Mouse (Mus musculus): ENCODE results near the gene Elf4.

Gene Elf4

GRCm38 (mm10) chrX:48462754-48463507 is at the start of gene Elf4:
Gene Elf4, minus strand, starts transcription at chrX:48463132.
- in situ Hi-C loops (cut with MseI, MboI), result no loop called here

DNA sequence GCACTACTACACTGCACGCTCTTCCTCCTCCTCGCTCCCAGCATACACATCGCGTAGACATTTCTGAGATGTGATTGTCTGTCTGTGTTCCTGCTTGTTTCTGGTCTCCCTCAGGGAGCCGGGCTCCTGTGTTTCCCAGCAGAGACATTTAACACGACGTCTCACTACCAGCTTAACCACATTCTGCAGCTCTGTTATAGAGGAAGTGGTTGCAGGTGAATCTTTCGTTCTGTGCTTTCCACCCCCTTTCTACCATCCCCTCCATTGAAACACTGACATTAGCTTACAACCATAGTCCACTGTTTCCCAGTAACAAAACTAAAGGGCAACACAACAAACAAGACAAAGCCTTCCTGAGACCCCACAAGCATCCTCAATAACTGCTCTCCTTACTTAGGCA is 30.8 kb upstream of the Elf4 start:
- in situ Hi-C loops (cut with MseI, MboI), result no loop called here

- in situ Hi-C loops (cut with MseI, MboI), result no loop called here
Observed at GRCm38 (mm10) chrX:48481687-48482086, 18.8 kb upstream of the Elf4 start.

- in situ Hi-C loops (cut with MseI, MboI), result no loop called here
Observed at GRCm38 (mm10) chrX:48481095-48481494, 18.2 kb upstream of the Elf4 start.

GRCm38 (mm10) chrX:48467355-48467946 is 4.5 kb upstream of the Elf4 start:
- in situ Hi-C loops (cut with MseI, MboI), result no loop called here

DNA sequence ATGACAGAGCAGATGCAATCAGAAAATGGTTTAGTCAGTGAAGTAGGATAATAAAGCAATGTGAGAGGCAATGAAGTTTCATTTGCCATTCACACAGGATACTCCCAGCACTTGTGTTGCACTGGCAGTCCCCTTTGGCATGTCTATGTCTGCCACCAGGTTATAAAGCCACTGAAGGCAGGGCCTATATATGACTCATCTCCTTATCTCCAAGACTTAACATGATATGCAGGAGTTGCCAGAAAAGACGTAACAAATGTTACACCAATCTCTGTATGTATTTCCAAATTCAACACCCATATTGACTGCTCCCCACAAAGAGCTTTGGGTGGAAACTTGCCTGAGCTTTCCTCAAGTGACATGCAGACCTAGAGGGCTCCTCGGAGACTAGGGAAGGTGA is 3.2 kb upstream of the Elf4 start:
- in situ Hi-C loops (cut with MseI, MboI), result no loop called here

GRCm38 (mm10) chrX:48464436-48464835 is 1.5 kb upstream of the Elf4 start:
- in situ Hi-C loops (cut with MseI, MboI), result no loop called here

DNA sequence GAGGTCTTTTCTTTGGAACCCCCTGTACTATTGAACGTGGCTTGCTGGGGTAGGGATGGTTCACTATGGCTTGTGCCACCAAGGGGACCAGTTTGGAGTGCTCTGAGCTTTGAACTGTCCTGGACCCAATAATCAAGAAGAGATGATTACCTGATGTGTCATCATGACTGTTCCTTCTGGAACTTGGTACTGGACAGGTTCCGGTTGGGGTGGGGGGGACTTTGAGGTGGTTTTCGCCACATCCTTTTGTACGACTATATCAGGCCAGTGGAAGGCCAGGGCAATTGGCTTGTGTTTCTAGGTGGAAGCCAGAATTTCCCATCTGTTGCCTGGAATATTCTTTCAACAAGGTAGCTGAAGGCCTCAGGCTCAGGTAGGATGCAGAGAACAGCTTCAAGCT is 704 bp upstream of the Elf4 start:
- in situ Hi-C loops (cut with MseI, MboI), result no loop called here

- in situ Hi-C loops (cut with MseI, MboI), result no loop called here
Observed at GRCm38 (mm10) chrX:48462297-48462696, 635 bp downstream of the Elf4 start.

GRCm38 (mm10) chrX:48461006-48461405 is 1.9 kb downstream of the Elf4 start:
- in situ Hi-C loops (cut with MseI, MboI), result no loop called here

GRCm38 (mm10) chrX:48460496-48460895 is 2.4 kb downstream of the Elf4 start:
- in situ Hi-C loops (cut with MseI, MboI), result no loop called here

DNA sequence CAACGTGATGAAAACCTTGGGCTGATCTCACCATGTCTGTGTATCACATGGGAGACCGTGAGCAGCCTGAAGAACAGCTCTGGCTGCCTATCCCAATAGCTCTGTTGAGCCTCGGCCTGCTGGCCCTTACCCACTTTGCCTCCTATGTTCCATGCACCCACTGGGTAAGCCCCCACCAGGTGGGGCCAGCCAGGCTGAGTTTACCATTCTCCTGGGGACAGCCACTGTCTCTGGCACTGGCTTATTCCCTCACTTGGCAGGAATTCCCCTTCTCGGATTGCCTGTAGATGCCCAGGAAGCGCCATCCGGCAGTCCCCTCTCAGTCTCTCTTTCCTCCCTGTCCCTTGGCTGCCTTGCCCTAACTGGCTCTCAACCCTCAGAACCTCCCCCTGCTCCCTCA is 6.0 kb downstream of the Elf4 start:
- in situ Hi-C loops (cut with MseI, MboI), result no loop called here

DNA sequence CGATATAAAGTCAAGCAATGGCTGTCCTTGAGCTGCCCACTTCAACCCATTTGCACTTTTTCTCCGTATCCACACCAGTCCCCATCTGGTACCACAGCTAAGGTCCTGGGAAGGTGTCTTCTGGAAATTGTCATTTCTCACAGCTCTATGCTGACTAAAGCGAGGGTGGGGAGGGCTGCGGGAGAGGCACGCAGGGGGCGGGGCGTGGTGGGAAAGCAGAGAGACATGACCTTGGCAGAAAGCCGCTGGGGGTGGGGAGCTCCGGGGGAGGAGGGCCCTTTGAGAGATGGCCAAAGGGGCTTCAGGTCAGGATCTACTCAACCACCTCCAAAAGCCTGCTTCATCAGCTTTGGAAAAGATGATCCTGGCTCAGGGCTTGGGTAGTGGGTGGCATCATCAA is 7.9 kb downstream of the Elf4 start:
- in situ Hi-C loops (cut with MseI, MboI), result no loop called here

DNA sequence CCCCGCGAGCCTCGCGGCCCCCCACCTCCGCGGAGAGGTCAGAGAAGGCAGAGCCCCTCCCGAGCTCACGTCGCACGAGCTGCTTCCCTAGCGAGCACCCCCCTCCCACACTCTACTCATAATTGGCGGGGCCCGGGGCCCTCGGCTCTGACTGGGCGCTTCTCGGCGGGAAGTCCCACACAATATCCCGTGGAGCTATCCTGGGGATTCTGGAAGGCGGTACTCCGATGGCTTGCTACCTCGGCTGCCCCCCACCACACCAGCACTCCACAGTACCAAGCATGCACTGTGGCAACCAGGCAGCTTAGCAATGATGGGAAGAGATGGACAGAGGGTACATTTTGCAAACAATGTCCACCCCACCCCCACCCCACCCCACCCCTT is 8.4 kb downstream of the Elf4 start:
- in situ Hi-C loops (cut with MseI, MboI), result no loop called here

DNA sequence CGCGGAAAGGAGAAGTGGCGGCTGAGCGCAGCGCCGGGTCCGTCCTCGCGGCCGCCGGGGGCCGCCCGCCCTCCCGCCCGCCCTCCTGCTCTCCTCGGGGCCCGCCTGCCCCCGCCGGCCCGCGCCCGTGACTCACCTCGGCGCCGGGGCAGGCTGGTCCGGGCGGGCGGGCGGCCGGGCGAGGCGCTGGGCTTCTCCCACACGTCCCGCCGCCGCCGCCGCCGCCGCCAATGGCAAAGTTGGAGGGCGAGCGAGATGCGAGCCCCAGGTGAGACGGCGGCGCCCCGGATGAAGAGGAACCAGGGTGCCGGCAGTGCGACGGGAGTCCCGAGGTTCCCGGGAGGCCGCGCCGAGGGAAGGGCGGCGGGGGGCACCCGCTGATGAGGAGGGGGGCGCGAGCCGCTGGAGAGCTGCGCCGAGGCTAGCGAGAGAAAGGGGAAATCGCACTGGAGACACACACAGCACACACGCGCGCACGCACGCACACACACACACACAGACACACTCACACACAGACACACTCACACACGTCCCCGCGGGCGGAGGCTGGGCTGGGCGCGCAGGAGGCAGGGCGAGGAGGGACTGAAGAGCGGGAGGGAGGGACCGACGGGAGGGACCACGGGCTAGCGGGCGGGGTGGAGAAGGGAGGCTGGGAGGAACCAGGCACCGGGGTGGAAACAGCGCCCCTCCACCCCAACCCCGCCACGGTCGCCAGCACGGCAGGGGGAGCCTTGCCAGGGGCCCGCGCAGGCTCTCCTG is 9.0 kb downstream of the Elf4 start:
- in situ Hi-C loops (cut with MseI, MboI), result no loop called here

DNA sequence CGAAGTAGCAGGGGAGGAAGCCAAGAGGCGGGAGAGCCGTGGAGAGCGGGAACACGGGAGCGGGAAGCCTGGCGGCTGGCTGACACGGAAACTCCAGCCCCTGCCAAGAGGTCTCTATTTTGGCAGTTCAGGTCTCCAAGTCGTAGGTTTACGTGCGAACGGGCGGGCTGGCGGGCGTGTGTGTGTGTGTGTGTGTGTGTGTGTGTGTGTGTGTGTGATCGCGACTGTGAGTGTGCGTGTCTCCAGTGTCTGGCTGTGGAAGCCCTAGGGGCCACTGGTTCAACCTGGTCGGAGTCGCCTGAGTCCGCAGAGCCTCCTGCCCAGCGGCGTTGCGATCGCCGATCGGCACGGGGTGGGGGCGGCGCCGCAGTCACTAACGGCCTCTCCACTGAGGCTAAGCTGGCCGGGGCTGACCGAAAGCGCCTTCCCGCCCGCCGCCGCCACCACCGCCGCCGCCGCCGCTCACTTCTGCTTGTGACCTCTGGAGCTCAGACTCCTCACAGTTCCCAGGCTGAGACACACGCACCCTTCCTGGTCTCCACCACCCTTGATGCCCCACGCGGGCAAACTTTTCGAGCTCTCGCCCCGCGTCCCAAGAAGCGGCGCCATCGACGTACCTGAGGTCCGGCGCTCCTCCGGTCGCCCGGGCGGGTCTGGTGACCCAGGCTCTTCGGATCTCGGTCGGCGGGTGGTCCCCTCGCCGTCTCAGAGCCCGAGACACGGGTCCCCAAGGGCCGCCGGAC is 9.8 kb downstream of the Elf4 start:
- in situ Hi-C loops (cut with MseI, MboI), result no loop called here

DNA sequence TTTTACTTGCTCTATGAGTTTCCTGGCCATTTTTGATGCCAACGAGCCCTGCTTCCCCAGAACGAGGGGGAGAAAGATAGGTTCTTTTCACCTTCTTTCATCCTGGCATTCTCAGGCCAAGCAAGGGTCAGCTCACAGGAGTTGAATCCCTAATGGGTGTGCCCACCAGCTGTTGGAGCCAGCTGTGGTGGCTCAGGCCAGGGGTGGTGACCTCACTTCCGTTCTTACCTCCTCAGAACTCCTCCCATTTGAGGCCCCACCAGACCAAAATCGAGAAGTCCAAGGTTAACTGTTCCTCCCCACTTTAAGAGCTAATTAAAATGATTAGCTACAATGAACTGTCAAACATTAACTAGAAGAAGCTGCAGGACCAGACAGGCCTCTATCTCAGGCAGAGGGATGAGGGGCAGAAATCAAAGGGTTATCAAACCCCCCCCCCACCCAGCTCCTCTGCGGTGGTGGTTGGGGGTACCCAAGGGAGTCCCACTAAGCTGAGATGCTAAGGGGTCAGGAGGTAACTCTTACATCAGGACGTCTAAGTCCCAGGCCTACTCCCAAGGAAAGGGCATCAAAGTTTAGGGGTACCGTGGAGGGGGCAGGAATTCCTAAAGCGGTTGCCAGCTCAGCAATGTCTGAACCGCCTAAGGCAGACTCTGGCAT is 10.6 kb downstream of the Elf4 start:
- in situ Hi-C loops (cut with MseI, MboI), result no loop called here

DNA sequence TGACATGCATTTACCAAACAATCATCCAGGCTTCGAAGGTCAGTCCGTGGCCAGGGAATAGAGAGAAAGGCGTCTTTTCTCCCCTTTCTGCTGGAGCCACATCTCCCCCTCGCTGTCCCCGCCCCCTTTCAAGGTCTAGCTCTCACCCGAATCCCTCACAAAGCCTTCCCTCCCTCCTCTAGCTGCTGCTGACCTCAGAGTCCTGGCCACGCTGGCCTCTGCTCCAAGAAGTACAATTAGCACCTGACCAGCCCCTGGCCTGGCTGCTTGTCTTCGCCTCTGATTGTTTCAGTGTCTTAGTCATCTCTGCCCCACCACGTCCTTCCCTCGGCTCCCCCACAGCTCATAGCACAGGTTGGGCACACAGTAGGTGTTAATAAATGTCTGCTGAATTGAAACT is 13.3 kb downstream of the Elf4 start:
- in situ Hi-C loops (cut with MseI, MboI), result no loop called here

GRCm38 (mm10) chrX:48444677-48445076 is 18.3 kb downstream of the Elf4 start:
- in situ Hi-C loops (cut with MseI, MboI), result no loop called here

GRCm38 (mm10) chrX:48441954-48442353 is 21.0 kb downstream of the Elf4 start:
- in situ Hi-C loops (cut with MseI, MboI), result no loop called here

GRCm38 (mm10) chrX:48441548-48441947 is 21.4 kb downstream of the Elf4 start:
- in situ Hi-C loops (cut with MseI, MboI), result no loop called here

- in situ Hi-C loops (cut with MseI, MboI), result no loop called here
Observed at GRCm38 (mm10) chrX:48439036-48439435, 23.9 kb downstream of the Elf4 start.
